Mouse (Mus musculus) MEL (cell line): ENCODE measurements around the gene Tent5b. TPM values are rescaled to one million over a fixed set of nuclear protein-coding genes. Genes with fewer than 3 reads are reported as not detected.

Experiments
- DNase-seq: peaks from one replicate; pipeline ENCODE4 v3.0.0; 2011; ENCODE audit warnings: low read depth, low spot score
- H3K27ac ChIP-seq: 2 replicates; pipeline ENCODE4 v1.5.1; 2012; ENCODE audit warnings: low read depth, mild to moderate bottlenecking, control low read depth, low read length, moderate library complexity; ENCODE audit not compliant: control insufficient read depth
- H3K27me3 ChIP-seq, 2 experiments: fragments of 150-350 bp in 1 of 2; sonication (generic) in 1 of 2; 2 replicates each; pipeline ENCODE4 v1.6.1; 2012; ENCODE audit warnings: low read length in 2 of 2, mild to moderate bottlenecking in 2 of 2, improper control_type of control experiment in 1 of 2, moderate library complexity in 1 of 2; ENCODE audit not compliant: insufficient read depth in 2 of 2, control insufficient read depth in 1 of 2
- H3K36me3 ChIP-seq, 2 experiments: 2 replicates each; pipeline ENCODE4 v1.6.1; 2012 to 2014; ENCODE audit warnings: low read length in 2 of 2, improper control_type of control experiment in 1 of 2, inconsistent platforms in 1 of 2, mild to moderate bottlenecking in 1 of 2; ENCODE audit not compliant: insufficient read depth in 2 of 2, control insufficient read depth in 1 of 2
- H3K4me1 ChIP-seq, 2 experiments: fragments of 150-350 bp in 1 of 2; sonication (generic) in 1 of 2; 2 replicates each; pipeline ENCODE4 v1.6.1; 2012; ENCODE audit warnings: low read length in 2 of 2, improper control_type of control experiment in 1 of 2, mild to moderate bottlenecking in 1 of 2; ENCODE audit not compliant: insufficient read depth in 2 of 2, control insufficient read depth in 1 of 2
- H3K4me3 ChIP-seq, 2 experiments: fragments of 150-350 bp in 1 of 2; sonication (generic) in 1 of 2; 2 replicates each; pipeline ENCODE4 v1.5.1; 2012; ENCODE audit warnings: low read depth in 2 of 2, low read length in 2 of 2, mild to moderate bottlenecking in 2 of 2, moderate library complexity in 2 of 2, control low read depth in 1 of 2, improper control_type of control experiment in 1 of 2; ENCODE audit not compliant: control insufficient read depth in 1 of 2, insufficient read depth in 1 of 2
- H3K79me2 ChIP-seq: 2 replicates; pipeline ENCODE4 v1.6.1; 2012; ENCODE audit warnings: mild to moderate bottlenecking, low read length, moderate library complexity; ENCODE audit not compliant: control insufficient read depth, poor library complexity, insufficient read depth
- H3K9ac ChIP-seq: 2 replicates; pipeline ENCODE4 v1.6.1; 2012; ENCODE audit warnings: low read depth, mild to moderate bottlenecking, control low read depth, low read length, moderate library complexity; ENCODE audit not compliant: control insufficient read depth, poor library complexity, severe bottlenecking
- H3K9me3 ChIP-seq: fragments of 150-350 bp; sonication (generic); replicated peaks from 2 replicates; pipeline ENCODE4 v1.6.1; 2012; ENCODE audit warnings: mild to moderate bottlenecking, low read length, improper control_type of control experiment, moderate library complexity; ENCODE audit not compliant: insufficient read depth
- BHLHE40 ChIP-seq: IDR thresholded peaks from 2 replicates; pipeline ENCODE4 v1.6.1; 2012; ENCODE audit warnings: low read depth, mild to moderate bottlenecking, inconsistent platforms, low read length, improper control_type of control experiment, borderline replicate concordance
- CHD1 ChIP-seq: IDR thresholded peaks from 2 replicates; pipeline ENCODE4 v1.6.1; 2012; ENCODE audit warnings: low read depth, mild to moderate bottlenecking, inconsistent platforms, low read length, improper control_type of control experiment
- CHD2 ChIP-seq: IDR thresholded peaks from 2 replicates; pipeline ENCODE4 v1.6.1; 2011; ENCODE audit warnings: low read length, improper control_type of control experiment
- CTCF ChIP-seq, 3 experiments: IDR thresholded peaks in 2 of 3; conservative IDR thresholded peaks in 1 of 3; 2 replicates each; pipeline ENCODE4 v1.5.1; 2011 to 2012; ENCODE audit warnings: low read length in 3 of 3, low read depth in 2 of 3, mild to moderate bottlenecking in 2 of 3, improper control_type of control experiment in 1 of 3, inconsistent platforms in 1 of 3, mixed read lengths in 1 of 3, moderate library complexity in 1 of 3; ENCODE audit not compliant: control insufficient read depth in 1 of 3, insufficient read depth in 1 of 3, poor library complexity in 1 of 3, severe bottlenecking in 1 of 3
- E2F4 ChIP-seq: IDR thresholded peaks from 2 replicates; pipeline ENCODE4 v1.6.1; 2011; ENCODE audit warnings: low read depth, low read length, improper control_type of control experiment, borderline replicate concordance
- ELF1 ChIP-seq: IDR thresholded peaks from 2 replicates; pipeline ENCODE4 v1.6.1; 2014; ENCODE audit warnings: low read depth, mild to moderate bottlenecking, inconsistent platforms, low read length, improper control_type of control experiment, moderate library complexity
- EP300 ChIP-seq, 2 experiments: IDR thresholded peaks; 2 replicates each; pipeline ENCODE4 v1.6.1; 2011; ENCODE audit warnings: improper control_type of control experiment in 2 of 2, low read length in 2 of 2, low read depth in 1 of 2, mild to moderate bottlenecking in 1 of 2
- ETS1 ChIP-seq: IDR thresholded peaks from 2 replicates; pipeline ENCODE4 v1.6.1; 2012; ENCODE audit warnings: low read depth, mild to moderate bottlenecking, inconsistent platforms, low read length, improper control_type of control experiment, moderate library complexity
- GABPA ChIP-seq: IDR thresholded peaks from 2 replicates; pipeline ENCODE4 v1.6.1; 2012; ENCODE audit warnings: low read depth, mild to moderate bottlenecking, inconsistent platforms, low read length, improper control_type of control experiment, moderate library complexity
- GATA1 ChIP-seq: IDR thresholded peaks from 2 replicates; pipeline ENCODE4 v1.6.1; 2011; ENCODE audit warnings: low read depth, low read length, improper control_type of control experiment
- HCFC1 ChIP-seq: IDR thresholded peaks from 2 replicates; pipeline ENCODE4 v1.6.1; 2012; ENCODE audit warnings: low read depth, mild to moderate bottlenecking, inconsistent platforms, low read length, improper control_type of control experiment, moderate library complexity
- JUND ChIP-seq: IDR thresholded peaks from 2 replicates; pipeline ENCODE4 v1.6.1; 2011; ENCODE audit warnings: low read depth, mild to moderate bottlenecking, improper control_type of control experiment, low read length
- KAT2A ChIP-seq: conservative IDR thresholded peaks from 2 replicates; pipeline ENCODE4 v1.6.1; 2012; ENCODE audit warnings: low read depth, low read length, improper control_type of control experiment, inconsistent platforms
- MAFK ChIP-seq: IDR thresholded peaks from 2 replicates; pipeline ENCODE4 v1.6.1; 2011; ENCODE audit warnings: low read depth, mild to moderate bottlenecking, low read length, improper control_type of control experiment, borderline replicate concordance
- MAZ ChIP-seq: IDR thresholded peaks from 2 replicates; pipeline ENCODE4 v1.6.1; 2012; ENCODE audit warnings: low read depth, mild to moderate bottlenecking, inconsistent platforms, low read length, improper control_type of control experiment
- MEF2A ChIP-seq: IDR thresholded peaks from 2 replicates; pipeline ENCODE4 v1.6.1; 2014; ENCODE audit warnings: low read depth, mild to moderate bottlenecking, inconsistent platforms, low read length, improper control_type of control experiment; ENCODE audit not compliant: poor library complexity, insufficient replicate concordance, severe bottlenecking; ENCODE audit errors: extremely low read depth
- MXI1 ChIP-seq: IDR thresholded peaks from 2 replicates; pipeline ENCODE4 v1.6.1; 2011; ENCODE audit warnings: mild to moderate bottlenecking, low read depth, low read length, improper control_type of control experiment
- MYB ChIP-seq: IDR thresholded peaks from 2 replicates; pipeline ENCODE4 v1.6.1; 2011; ENCODE audit warnings: mild to moderate bottlenecking, low read depth, low read length, improper control_type of control experiment
- MYC ChIP-seq: IDR thresholded peaks from 2 replicates; pipeline ENCODE4 v1.6.1; 2011; ENCODE audit warnings: low read depth, mild to moderate bottlenecking, low read length, improper control_type of control experiment, moderate library complexity
- NRF1 ChIP-seq: IDR thresholded peaks from 2 replicates; pipeline ENCODE4 v1.6.1; 2014; ENCODE audit warnings: low read depth, mild to moderate bottlenecking, inconsistent platforms, low read length, improper control_type of control experiment, moderate library complexity; ENCODE audit not compliant: poor library complexity, insufficient read depth, severe bottlenecking
- POLR2A ChIP-seq, 2 experiments: IDR thresholded peaks; 2 replicates each; pipeline ENCODE4 v1.6.1; 2011 to 2012; ENCODE audit warnings: low read length in 2 of 2, mild to moderate bottlenecking in 2 of 2, control low read depth in 1 of 2, improper control_type of control experiment in 1 of 2, low read depth in 1 of 2, moderate library complexity in 1 of 2; ENCODE audit not compliant: control insufficient read depth in 1 of 2, insufficient read depth in 1 of 2, poor library complexity in 1 of 2
- POLR2AphosphoS2 ChIP-seq: IDR thresholded peaks from 2 replicates; pipeline ENCODE4 v1.6.1; 2011; ENCODE audit warnings: low read length, improper control_type of control experiment
- POLR2AphosphoS5 ChIP-seq: IDR thresholded peaks from 2 replicates; pipeline ENCODE4 v1.6.1; 2012; ENCODE audit warnings: low read depth, borderline replicate concordance, mild to moderate bottlenecking, inconsistent platforms, low read length, moderate library complexity, mixed read lengths
- RAD21 ChIP-seq: IDR thresholded peaks from 2 replicates; pipeline ENCODE4 v1.6.1; 2011; ENCODE audit warnings: mild to moderate bottlenecking, low read depth, low read length, improper control_type of control experiment
- RCOR1 ChIP-seq: IDR thresholded peaks from 2 replicates; pipeline ENCODE4 v1.6.1; 2012; ENCODE audit warnings: low read depth, mild to moderate bottlenecking, inconsistent platforms, low read length, improper control_type of control experiment
- SIN3A ChIP-seq: IDR thresholded peaks from 2 replicates; pipeline ENCODE4 v1.6.1; 2012; ENCODE audit warnings: low read length, improper control_type of control experiment, inconsistent platforms
- SMC3 ChIP-seq: IDR thresholded peaks from 2 replicates; pipeline ENCODE4 v1.6.1; 2011; ENCODE audit warnings: low read depth, low read length, improper control_type of control experiment
- TBP ChIP-seq: IDR thresholded peaks from 2 replicates; pipeline ENCODE4 v1.8.0; 2011; ENCODE audit warnings: low read depth, low read length, improper control_type of control experiment
- TCF12 ChIP-seq: IDR thresholded peaks from 2 replicates; pipeline ENCODE4 v1.6.1; 2014; ENCODE audit warnings: low read depth, mild to moderate bottlenecking, inconsistent platforms, low read length, improper control_type of control experiment, moderate library complexity
- UBTF ChIP-seq: IDR thresholded peaks from 2 replicates; pipeline ENCODE4 v1.6.1; 2012; ENCODE audit warnings: low read depth, mild to moderate bottlenecking, inconsistent platforms, low read length, improper control_type of control experiment, moderate library complexity, borderline replicate concordance; ENCODE audit not compliant: insufficient read depth
- USF1 ChIP-seq: IDR thresholded peaks from 2 replicates; pipeline ENCODE4 v1.6.1; 2014; ENCODE audit warnings: low read depth, mild to moderate bottlenecking, inconsistent platforms, low read length, improper control_type of control experiment, moderate library complexity
- USF2 ChIP-seq, 2 experiments: IDR thresholded peaks; 2 replicates each; pipeline ENCODE4 v1.6.1; 2011 to 2012; ENCODE audit warnings: improper control_type of control experiment in 2 of 2, low read length in 2 of 2, borderline replicate concordance in 1 of 2, inconsistent platforms in 1 of 2, low read depth in 1 of 2, mild to moderate bottlenecking in 1 of 2; ENCODE audit not compliant: insufficient read depth in 1 of 2
- ZC3H11A ChIP-seq: IDR thresholded peaks from 2 replicates; pipeline ENCODE4 v1.6.1; 2012; ENCODE audit warnings: low read depth, mild to moderate bottlenecking, inconsistent platforms, low read length, improper control_type of control experiment
- ZKSCAN1 ChIP-seq: IDR thresholded peaks from 2 replicates; pipeline ENCODE4 v1.6.1; 2012; ENCODE audit warnings: low read depth, mild to moderate bottlenecking, inconsistent platforms, low read length, improper control_type of control experiment, moderate library complexity
- ZMIZ1 ChIP-seq: IDR thresholded peaks from 2 replicates; pipeline ENCODE4 v1.6.1; 2012; ENCODE audit warnings: low read depth, mild to moderate bottlenecking, inconsistent platforms, low read length, improper control_type of control experiment, moderate library complexity
- polyA plus RNA-seq, 2 experiments: library from polyadenylated mRNA; stranded (reverse) in 1 of 2; unstranded in 1 of 2; fragments of >175 nt in 1 of 2; fragments of >200 nt in 1 of 2; gene quantifications; 2 replicates each; pipeline versions ENCODE4 v1.2.1 to v1.2.4; 2012; ENCODE audit warnings: low replicate concordance in 2 of 2, low read depth in 1 of 2; ENCODE audit not compliant: insufficient read length in 2 of 2, insufficient read depth in 1 of 2, missing spikeins in 1 of 2
- total RNA-seq: library from RNA; depleted of rRNA; stranded (reverse); fragments of 300-350 nt; gene quantifications from 2 replicates; pipeline ENCODE4 v1.2.3, GENCODE M21; 2012; rRNA removed

The Tent5b gene
- total RNA-seq (3.5 and 3.6 TPM in 2 replicates), polyA plus RNA-seq (1 to 10 TPM in 1 of 2 experiments, not detected in 1; 2.5 TPM)

GRCm38 (mm10) chr4:133479458-133480184 lies at the start of gene Tent5b:
Gene Tent5b, plus strand, starts transcription at chr4:133480132.
- peak; percentile 99 for DNase-seq
- Histone ChIP-seq H3K27ac (no peak within 1 kb of the TSS), H3K9me3 (no peaks in the 10 kb centered on the region), H3K4me3 (peak within 1 kb of the TSS; percentile 56 to 69), H3K9ac (peak within 1 kb of the TSS; percentile 73), H3K79me2 (no peaks in the 10 kb centered on the region), H3K36me3 (no peaks in the 10 kb centered on the region), H3K4me1 (peaks cover 0 to 4% of the 10 kb centered on the region in 2 experiments; a peak in 1 of 4 replicates), H3K27me3 (peaks cover 0 to 5% of the 10 kb centered on the region in 2 experiments; a peak in 2 of 4 replicates)
- TF ChIP-seq KAT2A (no peak), CHD2 (peak; percentile 69), SIN3A (peak; percentile 77; the same call in 1 of the 2 replicates), USF1 (peak; percentile 55), ELF1 (no peak), MAFK (no peak), POLR2AphosphoS2 (no peak), EP300 (IDR thresholded peaks at IDR 0.05; ENCODE audit: low read depth in 1 of 2, low read length in 2 of 2) (no peak), GATA1 (no peak), ETS1 (no peak; the same call in 1 of the 2 replicates), MXI1 (no peak), RAD21 (peak; percentile 74), POLR2AphosphoS5 (no peak), RCOR1 (no peak), JUND (no peak), USF2 (IDR thresholded peaks at IDR 0.05; ENCODE audit: borderline replicate concordance in 1 of 2, insufficient read depth in 1 of 2, low read depth in 1 of 2, low read length in 2 of 2) (no peak), GABPA (no peak), ZC3H11A (peak; percentile 63; the same call in 1 of the 2 replicates), TBP (peak; percentile 92), SMC3 (peak; percentile 80), ZMIZ1 (peak; percentile 81; the same call in 1 of the 2 replicates), MEF2A (no peak), POLR2A (IDR thresholded peaks at IDR 0.05; ENCODE audit: control insufficient read depth in 1 of 2, insufficient read depth in 1 of 2, low read depth in 1 of 2, low read length in 2 of 2, poor library complexity in 1 of 2) (peak in 1 of 2 experiments; percentile 70; a peak in 2 of 4 replicates), BHLHE40 (no peak), CHD1 (no peak), HCFC1 (peak; percentile 53), NRF1 (no peak), UBTF (0 out of 2 replicates have a peak, but pooled peaks have one; percentile 40), ZKSCAN1 (no peak), MYB (no peak), CTCF (IDR thresholded peaks at IDR 0.05 in 2 of 3, conservative IDR thresholded peaks at IDR 0.05 in 1 of 3; ENCODE audit: control insufficient read depth in 1 of 3, insufficient read depth in 1 of 3, low read depth in 2 of 3, low read length in 3 of 3, poor library complexity in 1 of 3, severe bottlenecking in 1 of 3) (peak; percentile 61 to 96 (median 96)), E2F4 (no peak), MAZ (peak; percentile 79; the same call in 1 of the 2 replicates), TCF12 (no peak), MYC (no peak)
